In genomic region chr13:24945567-24945966, GRCm38 (mm10) we compare ENCODE assay signal across 9 mouse cellular contexts. TPM values are rescaled to one million over a fixed set of nuclear protein-coding genes. Genes with fewer than 3 reads are reported as not detected.
DNase-seq lines count a peak whose midpoint lies in the region; ATAC-seq lines count a peak whose summit lies in the region.
"Had no signal": no experiment of that assay in that cellular context is flagged by ENCODE, and none has a peak within 500 bp of the region (broad histone marks: within the 10 kb centered on the region; RNA-seq: fewer than 3 reads in every experiment).

No protein-coding gene starts in this region.

- peak; percentile 23 to 28 for DNase-seq in cerebellum, adult 18-20 months
- DNase-seq in liver, embryonic 11.5 days (ENCODE audit: low spot score), result no peak
- peak; percentile 43 for DNase-seq in embryonic facial prominence, embryonic 11.5 days (ENCODE audit: low spot score)
- DNase-seq in thymus, postnatal 25 days, result no peak
- DNase-seq in frontal cortex, postnatal 14 days (ENCODE audit: low spot score in 2 of 2), result no peak

- H3K4me2 ChIP-seq in liver, embryonic 16.5 days (ENCODE audit: low read depth, low read length), result 0 out of 2 replicates have a peak overlapping the region, but pooled peaks have one; percentile 10
- H3K4me2 ChIP-seq in liver, embryonic 11.5 days, result no peak overlapping the region
- H3K4me2 ChIP-seq in embryonic facial prominence, embryonic 11.5 days (ENCODE audit: low read depth, low read length), result no peak overlapping the region
- no peak overlapping the region for H3K4me2 ChIP-seq in neural tube, embryonic 15.5 days

- peak overlapping the region; percentile 24; the same call in 1 of the 2 replicates for H3K4me3 ChIP-seq in liver, embryonic 16.5 days (ENCODE audit: low read depth, low read length)
- H3K4me3 ChIP-seq in liver, embryonic 11.5 days (ENCODE audit: low read depth, low read length), result no peak overlapping the region
- no peak overlapping the region for H3K4me3 ChIP-seq in embryonic facial prominence, embryonic 11.5 days (ENCODE audit: low read depth, low read length)
- no peak overlapping the region for H3K4me3 ChIP-seq in neural tube, embryonic 15.5 days (replicated peaks)
- H3K4me3 ChIP-seq: erythroblast, embryonic 14.5 days had no signal

- no peaks in the 10 kb centered on the region; the same call in 1 of the 2 replicates for H3K4me1 ChIP-seq in liver, embryonic 16.5 days (ENCODE audit: control insufficient read depth, low read depth, low read length)
- H3K4me1 ChIP-seq in liver, embryonic 11.5 days (replicated peaks; ENCODE audit: control insufficient read depth, insufficient read depth, low read length), result no peaks in the 10 kb centered on the region
- no peaks in the 10 kb centered on the region for H3K4me1 ChIP-seq in embryonic facial prominence, embryonic 11.5 days (ENCODE audit: control insufficient read depth, insufficient read depth, low read length)
- H3K4me1 ChIP-seq in neural tube, embryonic 15.5 days, result 0 out of 2 replicates have a peak, but pooled peaks cover 3% of the 10 kb centered on the region

- H3K9me3 ChIP-seq in liver, embryonic 16.5 days (replicated peaks; ENCODE audit: control insufficient read depth, low read length), result no peaks in the 10 kb centered on the region
- H3K9me3 ChIP-seq in liver, embryonic 11.5 days (ENCODE audit: control insufficient read depth, low read length), result no peaks in the 10 kb centered on the region
- H3K9me3 ChIP-seq in embryonic facial prominence, embryonic 11.5 days (replicated peaks; ENCODE audit: control insufficient read depth, low read length), result no peaks in the 10 kb centered on the region
- H3K9me3 ChIP-seq in neural tube, embryonic 15.5 days (replicated peaks), result no peaks in the 10 kb centered on the region

- WGBS in liver, embryonic 16.5 days (ENCODE audit: insufficient replicate concordance), result 36% methylated on average over 4 of the region's 4 CpGs
- 37% methylated on average over 4 of the region's 4 CpGs for WGBS in liver, embryonic 11.5 days
- WGBS in embryonic facial prominence, embryonic 11.5 days, result 12% methylated on average over 4 of the region's 4 CpGs
- WGBS in neural tube, embryonic 15.5 days, result 13% methylated on average over 4 of the region's 4 CpGs

- no peak for ATAC-seq in cerebellum, adult (ENCODE audit: insufficient number of reproducible peaks, low FRiP score, low TSS enrichment)
- no peak for ATAC-seq in liver, embryonic 16.5 days (ENCODE audit: low read depth)
- no peak for ATAC-seq in liver, embryonic 11.5 days (replicated peaks; ENCODE audit: low FRiP score)
- ATAC-seq in embryonic facial prominence, embryonic 11.5 days (replicated peaks; ENCODE audit: insufficient number of reproducible peaks, low FRiP score, low TSS enrichment, low read depth), result no peak
- ATAC-seq in neural tube, embryonic 15.5 days (ENCODE audit: low FRiP score), result peak; percentile 36; the same call in 1 of the 2 replicates

- 0 out of 2 replicates have a peak overlapping the region, but pooled peaks have one; percentile 41 for H3K27ac ChIP-seq in liver, embryonic 16.5 days (ENCODE audit: low read length)
- no peak overlapping the region for H3K27ac ChIP-seq in liver, embryonic 11.5 days (ENCODE audit: low read depth, low read length)
- no peak overlapping the region for H3K27ac ChIP-seq in embryonic facial prominence, embryonic 11.5 days (replicated peaks; ENCODE audit: low read depth, low read length)
- no peak overlapping the region for H3K27ac ChIP-seq in neural tube, embryonic 15.5 days (replicated peaks)

- H3K27me3 ChIP-seq in liver, embryonic 16.5 days (ENCODE audit: control insufficient read depth, insufficient read depth, low read depth, low read length), result no peaks in the 10 kb centered on the region; the same call in 1 of the 2 replicates
- H3K27me3 ChIP-seq in liver, embryonic 11.5 days (replicated peaks; ENCODE audit: control insufficient read depth, insufficient read depth, low read length), result no peaks in the 10 kb centered on the region
- no peaks in the 10 kb centered on the region; the same call in 1 of the 2 replicates for H3K27me3 ChIP-seq in embryonic facial prominence, embryonic 11.5 days (ENCODE audit: control insufficient read depth, insufficient read depth, low read length)
- H3K27me3 ChIP-seq in neural tube, embryonic 15.5 days (replicated peaks), result no peaks in the 10 kb centered on the region

- no peak overlapping the region for H3K9ac ChIP-seq in liver, embryonic 16.5 days (ENCODE audit: low read depth, low read length)
- H3K9ac ChIP-seq in liver, embryonic 11.5 days (ENCODE audit: low read depth, low read length), result no peak overlapping the region
- H3K9ac ChIP-seq in embryonic facial prominence, embryonic 11.5 days (replicated peaks; ENCODE audit: low read length), result no peak overlapping the region
- no peak overlapping the region for H3K9ac ChIP-seq in neural tube, embryonic 15.5 days (replicated peaks)

- no peaks in the 10 kb centered on the region for H3K36me3 ChIP-seq in liver, embryonic 16.5 days (ENCODE audit: control insufficient read depth, insufficient read depth)
- no peaks in the 10 kb centered on the region for H3K36me3 ChIP-seq in liver, embryonic 11.5 days (ENCODE audit: control insufficient read depth, insufficient read depth, low read length)
- H3K36me3 ChIP-seq in embryonic facial prominence, embryonic 11.5 days (replicated peaks; ENCODE audit: control insufficient read depth, insufficient read depth, low read depth, low read length), result no peaks in the 10 kb centered on the region
- H3K36me3 ChIP-seq in neural tube, embryonic 15.5 days, result no peaks in the 10 kb centered on the region

RNA-seq across cellular contexts. Expression of gene Gpld1, which starts 2.6 kb away (rescaled TPM):
- polyA plus RNA-seq in liver, embryonic 16.5 days (2015; fragmentation: Nextera tagmentation; extraction: Ambion mirVana), result 20.5 and 24.5 TPM in 2 replicates
- polyA plus RNA-seq in liver, embryonic 11.5 days (2014; fragmentation: Nextera tagmentation; extraction: Ambion mirVana), result 0.48 and 0.61 TPM in 2 replicates
- polyA plus RNA-seq in embryonic facial prominence, embryonic 11.5 days (2014; fragmentation: Nextera tagmentation; extraction: Ambion mirVana), result 0.49 and 0.57 TPM in 2 replicates
- polyA plus RNA-seq in neural tube, embryonic 15.5 days (2015; fragmentation: Nextera tagmentation; extraction: Ambion mirVana), result 2.2 and 3.1 TPM in 2 replicates
- polyA plus RNA-seq: erythroblast, embryonic 14.5 days had no signal

RNA-seq across cellular contexts. Expression of gene Aldh5a1, which starts 8.1 kb away (rescaled TPM):
- polyA plus RNA-seq in liver, embryonic 16.5 days (2015; fragmentation: Nextera tagmentation; extraction: Ambion mirVana), result 3.7 and 4.3 TPM in 2 replicates
- 4.0 and 4.3 TPM in 2 replicates for polyA plus RNA-seq in liver, embryonic 11.5 days (2014; fragmentation: Nextera tagmentation; extraction: Ambion mirVana)
- polyA plus RNA-seq in embryonic facial prominence, embryonic 11.5 days (2014; fragmentation: Nextera tagmentation; extraction: Ambion mirVana), result 7.5 and 7.8 TPM in 2 replicates
- 13.8 and 16.3 TPM in 2 replicates for polyA plus RNA-seq in neural tube, embryonic 15.5 days (2015; fragmentation: Nextera tagmentation; extraction: Ambion mirVana)
- polyA plus RNA-seq: erythroblast, embryonic 14.5 days had no signal

Comparison
In these comparisons a context has a peak if more than half of its experiments do, and no peak if none do; other contexts are left out.
1. DNase-seq: peak in cerebellum, adult 18-20 months (2 of 2) and embryonic facial prominence, embryonic 11.5 days (single experiment); none in liver, embryonic 11.5 days (single experiment), thymus, postnatal 25 days (single experiment) and frontal cortex, postnatal 14 days (0 of 2).